Mouse (Mus musculus): ENCODE data around the gene Kirrel. TPM values are rescaled to one million over a fixed set of nuclear protein-coding genes. Genes with fewer than 3 reads are reported as not detected.
A peak's percentile ranks its signal among the peaks of the same experiment; 100 is the strongest.

Gene Kirrel
- polyA plus RNA-seq, 1 experiment from 2014 or later: 25.9 TPM

DNA sequence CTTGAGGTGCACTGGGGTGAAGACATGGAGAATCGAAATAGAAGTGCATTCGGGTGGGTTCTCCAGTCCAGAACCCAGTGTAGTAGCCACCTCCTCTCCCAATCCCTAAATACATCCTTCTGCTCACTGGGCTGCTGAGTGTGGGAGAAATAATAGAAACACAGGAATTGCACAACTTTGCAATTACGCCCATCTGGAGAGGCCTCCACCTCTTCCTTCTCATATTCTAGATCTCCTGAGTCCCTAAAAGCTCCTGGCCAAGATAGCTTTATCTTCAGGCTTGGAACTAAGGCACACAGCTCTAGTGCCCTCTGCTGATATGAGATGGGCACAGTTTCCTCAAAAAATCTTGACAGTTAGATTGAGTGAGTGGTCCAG lies 880 bp upstream of the Kirrel start:
- no peaks in the 10 kb centered on the region for H3K27me3 ChIP-seq
- peak overlapping the region; percentile 94 for H3K27ac ChIP-seq
- no peaks in the 10 kb centered on the region for H3K36me3 ChIP-seq
- ATAC-seq (ENCODE audit: insufficient number of reproducible peaks, insufficient read depth, low FRiP score, low TSS enrichment): no peak
- H3K9ac ChIP-seq: no peak overlapping the region; the same call in 1 of the 2 replicates
- WGBS: 52% methylated on average over 3 of the region's 3 CpGs
- H3K4me1 ChIP-seq: peaks cover 21% of the 10 kb centered on the region
- H3K9me3 ChIP-seq: no peaks in the 10 kb centered on the region
- peak overlapping the region; percentile 89 for H3K4me2 ChIP-seq (replicated peaks)
- H3K4me3 ChIP-seq: no peak overlapping the region

- Histone ChIP-seq H3K36me3 (no peaks in the 10 kb centered on the region), H3K27me3 (no peaks in the 10 kb centered on the region), H3K4me2 (replicated peaks) (peak overlapping the region; percentile 89), H3K4me3 (peak overlapping the region; percentile 78), H3K9ac (peak overlapping the region; percentile 90), H3K9me3 (no peaks in the 10 kb centered on the region), H3K4me1 (peaks cover 26% of the 10 kb centered on the region), H3K27ac (peak overlapping the region; percentile 94)
- 2% methylated on average over 25 of the region's 25 CpGs for WGBS
- ATAC-seq (ENCODE audit: insufficient number of reproducible peaks, insufficient read depth, low FRiP score, low TSS enrichment): no peak
These were observed 356 bp upstream of the Kirrel start for GRCm38 (mm10) chr3:87174769-87175437.

GRCm38 (mm10) chr3:87173486-87174085 lies 961 bp downstream of the Kirrel start:
- Histone ChIP-seq H3K27ac (peak overlapping the region; percentile 94), H3K4me3 (peak overlapping the region; percentile 78), H3K4me2 (replicated peaks) (peak overlapping the region; percentile 89), H3K9ac (peak overlapping the region; percentile 90), H3K4me1 (peaks cover 39% of the 10 kb centered on the region), H3K9me3 (no peaks in the 10 kb centered on the region), H3K27me3 (no peaks in the 10 kb centered on the region), H3K36me3 (no peaks in the 10 kb centered on the region)
- WGBS: 0% methylated on average over 8 of the region's 8 CpGs
- ATAC-seq (ENCODE audit: insufficient number of reproducible peaks, insufficient read depth, low FRiP score, low TSS enrichment): 0 out of 2 replicates have a peak, but pooled peaks have one; percentile 3

GRCm38 (mm10) chr3:87173103-87173444 lies 1.5 kb downstream of the Kirrel start:
- WGBS: 5% methylated on average over 2 of the region's 2 CpGs
- H3K4me3 ChIP-seq: peak overlapping the region; percentile 78
- H3K4me2 ChIP-seq (replicated peaks): peak overlapping the region; percentile 89
- peak overlapping the region; percentile 90 for H3K9ac ChIP-seq
- no peaks in the 10 kb centered on the region for H3K9me3 ChIP-seq
- H3K27ac ChIP-seq: peak overlapping the region; percentile 94
- no peaks in the 10 kb centered on the region for H3K27me3 ChIP-seq
- H3K36me3 ChIP-seq: no peaks in the 10 kb centered on the region
- ATAC-seq (ENCODE audit: insufficient number of reproducible peaks, insufficient read depth, low FRiP score, low TSS enrichment): no peak
- peaks cover 44% of the 10 kb centered on the region for H3K4me1 ChIP-seq

GRCm38 (mm10) chr3:87172351-87173102 lies 2.0 kb downstream of the Kirrel start:
- peaks cover 46% of the 10 kb centered on the region for H3K4me1 ChIP-seq
- H3K27ac ChIP-seq: peak overlapping the region; percentile 94
- peak overlapping the region; percentile 89 for H3K4me2 ChIP-seq (replicated peaks)
- H3K36me3 ChIP-seq: no peaks in the 10 kb centered on the region
- H3K9me3 ChIP-seq: no peaks in the 10 kb centered on the region
- H3K27me3 ChIP-seq: no peaks in the 10 kb centered on the region
- H3K4me3 ChIP-seq: peak overlapping the region; percentile 78
- peak overlapping the region; percentile 90 for H3K9ac ChIP-seq
- under 1% methylated on average over 15 of the region's 15 CpGs for whole genome bisulfite sequencing
- peak; percentile 13; the same call in 1 of the 2 replicates for ATAC-seq (ENCODE audit: insufficient number of reproducible peaks, insufficient read depth, low FRiP score, low TSS enrichment)

GRCm38 (mm10) chr3:87171201-87172100 lies 3.1 kb downstream of the Kirrel start:
- Histone ChIP-seq H3K4me1 (peaks cover 51% of the 10 kb centered on the region), H3K4me2 (replicated peaks) (peak overlapping the region; percentile 89), H3K27me3 (no peaks in the 10 kb centered on the region), H3K36me3 (no peaks in the 10 kb centered on the region), H3K27ac (peak overlapping the region; percentile 94), H3K9ac (peak overlapping the region; percentile 90), H3K4me3 (peak overlapping the region; percentile 78), H3K9me3 (no peaks in the 10 kb centered on the region)
- 36% methylated on average over 11 of the region's 13 CpGs for WGBS
- no peak for ATAC-seq (ENCODE audit: insufficient number of reproducible peaks, insufficient read depth, low FRiP score, low TSS enrichment)

DNA sequence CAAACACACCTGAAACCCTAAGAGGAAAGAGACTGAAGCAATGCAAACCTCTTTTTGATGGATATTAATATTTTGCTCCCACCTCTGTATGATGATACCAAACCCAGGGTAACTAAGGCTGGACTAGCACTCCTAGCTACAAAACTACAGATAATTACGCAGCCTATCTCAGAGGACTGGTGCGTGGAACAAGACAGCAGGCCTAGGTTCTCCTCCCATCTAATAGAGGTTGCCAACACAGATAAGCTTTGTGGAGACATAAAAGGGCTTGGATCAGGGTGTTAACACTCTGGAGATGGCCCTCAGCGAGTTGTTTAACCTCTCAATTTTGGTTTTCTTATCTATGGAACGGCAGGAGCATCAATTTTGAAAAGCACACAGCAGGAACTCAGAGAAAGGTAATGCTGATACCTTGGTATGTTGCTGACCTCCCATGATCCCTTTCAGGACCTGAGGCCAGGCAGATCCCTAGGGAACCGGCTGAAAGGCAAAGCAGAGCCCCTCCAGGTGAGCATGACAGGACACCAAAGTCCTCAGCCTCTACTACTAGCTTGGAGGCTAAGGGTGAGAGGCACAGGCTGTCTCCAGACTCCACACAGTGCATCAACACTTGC lies 5.0 kb downstream of the Kirrel start:
- H3K9me3 ChIP-seq: no peaks in the 10 kb centered on the region
- H3K4me3 ChIP-seq: no peak overlapping the region
- H3K27ac ChIP-seq: no peak overlapping the region; the same call in 1 of the 2 replicates
- no peak for ATAC-seq (ENCODE audit: insufficient number of reproducible peaks, insufficient read depth, low FRiP score, low TSS enrichment)
- WGBS: 41% methylated on average over 5 of the region's 5 CpGs
- 0 out of 2 replicates have a peak overlapping the region, but pooled peaks have one; percentile 10 for H3K9ac ChIP-seq
- H3K36me3 ChIP-seq: no peaks in the 10 kb centered on the region
- peak overlapping the region; percentile 28 for H3K4me2 ChIP-seq (replicated peaks)
- H3K4me1 ChIP-seq: peaks cover 66% of the 10 kb centered on the region
- no peaks in the 10 kb centered on the region for H3K27me3 ChIP-seq

- Histone ChIP-seq H3K4me3 (no peak overlapping the region), H3K36me3 (no peaks in the 10 kb centered on the region), H3K27me3 (no peaks in the 10 kb centered on the region), H3K9me3 (no peaks in the 10 kb centered on the region), H3K4me1 (peaks cover 72% of the 10 kb centered on the region), H3K9ac (peak overlapping the region; percentile 15; the same call in 1 of the 2 replicates), H3K27ac (no peak overlapping the region; the same call in 1 of the 2 replicates), H3K4me2 (replicated peaks) (peak overlapping the region; percentile 28; the same call in 1 of the 2 replicates)
- 27% methylated on average over 7 of the region's 7 CpGs for WGBS
- no peak for ATAC-seq (ENCODE audit: insufficient number of reproducible peaks, insufficient read depth, low FRiP score, low TSS enrichment)
These were observed 5.8 kb downstream of the Kirrel start for GRCm38 (mm10) chr3:87168756-87169155.

GRCm38 (mm10) chr3:87167621-87168020 lies 6.9 kb downstream of the Kirrel start:
- ATAC-seq (ENCODE audit: insufficient number of reproducible peaks, insufficient read depth, low FRiP score, low TSS enrichment): no peak
- 81% methylated on average over 6 of the region's 6 CpGs for WGBS
- no peaks in the 10 kb centered on the region for H3K9me3 ChIP-seq
- peaks cover 83% of the 10 kb centered on the region for H3K4me1 ChIP-seq
- H3K9ac ChIP-seq: no peak overlapping the region
- H3K4me2 ChIP-seq (replicated peaks): no peak overlapping the region
- 0 out of 2 replicates have a peak overlapping the region, but pooled peaks have one; percentile 30 for H3K27ac ChIP-seq
- H3K36me3 ChIP-seq: peaks cover 3% of the 10 kb centered on the region
- no peak overlapping the region for H3K4me3 ChIP-seq
- no peaks in the 10 kb centered on the region for H3K27me3 ChIP-seq

GRCm38 (mm10) chr3:87165291-87165881 lies 9.2 kb downstream of the Kirrel start:
- no peak for ATAC-seq (ENCODE audit: insufficient number of reproducible peaks, insufficient read depth, low FRiP score, low TSS enrichment)
- Histone ChIP-seq H3K27me3 (no peaks in the 10 kb centered on the region), H3K4me1 (peaks cover 86% of the 10 kb centered on the region), H3K4me2 (replicated peaks) (peak overlapping the region; percentile 38), H3K9ac (0 out of 2 replicates have a peak overlapping the region, but pooled peaks have one; percentile 29), H3K36me3 (peaks cover 9% of the 10 kb centered on the region), H3K27ac (peak overlapping the region; percentile 83), H3K9me3 (no peaks in the 10 kb centered on the region), H3K4me3 (no peak overlapping the region)
- WGBS: 16% methylated on average over 8 of the region's 8 CpGs
